Mouse (Mus musculus) cerebral cortex, adult 2 months (tissue): ENCODE results near the gene Igsf9.

ENCODE experiments used
- WGBS: fragments of 180-500 bp; shearing (Covaris S2); methylation state at CpG from one replicate; pipeline ENCODE4 v1.1.7; 2018; 5-methylcytosine and 5-hydroxymethylcytosine counted together

Igsf9 gene

DNA sequence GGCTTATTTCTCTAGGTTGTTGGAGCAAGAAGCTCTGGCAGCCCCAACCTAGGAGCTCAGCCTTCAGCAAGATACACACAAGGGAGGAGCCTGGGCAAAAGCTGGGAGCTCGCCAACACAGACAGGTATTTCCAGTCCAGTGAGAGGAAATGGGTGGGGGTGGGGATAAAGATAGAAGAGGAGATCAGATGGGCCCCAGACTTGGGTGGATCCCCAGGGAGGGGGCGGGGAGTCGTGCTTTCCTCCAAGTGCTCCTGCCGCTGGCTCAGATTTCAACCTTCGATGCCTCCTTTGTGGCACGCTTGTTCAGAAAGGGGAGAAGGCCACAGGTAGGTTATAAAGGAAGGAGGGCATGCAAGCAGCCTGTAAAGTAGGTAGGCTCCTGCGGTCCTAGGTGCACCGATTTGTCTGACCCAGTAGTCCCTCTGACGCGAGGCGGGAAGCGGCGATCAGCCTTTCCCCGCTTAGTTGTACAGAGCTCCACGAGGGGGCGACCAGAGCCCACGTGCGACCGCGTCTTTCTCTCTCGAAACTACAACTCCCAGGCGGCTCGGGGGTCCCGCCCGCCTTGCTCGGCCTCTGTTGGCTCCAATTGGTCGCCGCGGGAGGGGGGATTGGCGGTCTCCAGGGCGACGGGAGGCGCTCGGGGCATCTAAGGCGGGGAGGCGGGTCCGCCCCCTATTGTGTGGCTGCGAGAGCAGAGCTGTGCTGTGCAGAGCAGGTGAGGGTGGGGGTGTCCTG lies at the start of gene Igsf9:
Gene Igsf9 (plus strand): TSS at position 249 of the 741 bp plus-strand sequence.
- WGBS, result under 1% methylated on average over 38 of the region's 38 CpGs

DNA sequence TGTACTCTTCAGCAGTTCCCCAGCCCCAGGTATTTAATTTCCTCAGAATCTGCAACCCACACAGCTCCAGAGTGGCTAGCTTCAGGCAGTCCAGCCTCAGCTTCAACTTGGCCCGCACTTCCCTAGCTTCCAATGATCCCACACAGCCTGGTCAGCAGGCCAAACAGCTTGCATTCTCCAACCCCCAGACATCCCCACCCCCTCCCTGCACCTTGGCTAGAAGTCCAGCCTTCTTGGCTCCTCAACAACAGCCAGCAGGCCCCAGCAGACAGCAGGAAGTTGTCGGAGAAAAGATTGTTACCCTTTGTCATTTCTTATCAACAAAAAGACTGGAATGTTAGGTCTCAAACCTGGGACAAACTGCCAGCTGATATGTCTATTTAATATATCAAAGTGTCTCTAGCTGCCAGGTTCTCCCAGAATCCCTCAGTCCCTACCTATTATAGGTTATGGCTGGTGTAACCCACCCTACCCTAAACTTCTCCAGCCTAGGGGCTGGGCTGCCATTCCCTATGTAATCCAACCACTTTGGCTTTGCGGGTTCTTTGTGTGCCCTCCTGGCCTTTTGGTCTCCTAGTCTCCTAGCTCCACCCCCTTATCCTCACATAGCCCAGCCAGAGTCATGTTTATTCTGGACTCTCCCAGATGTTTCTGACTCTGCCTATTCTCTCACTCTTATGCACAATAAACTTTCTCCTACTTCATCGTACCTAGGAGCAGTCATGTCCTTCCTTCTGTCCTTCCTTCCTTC lies 49.6 kb upstream of the Igsf9 start:
- 55% methylated on average over 4 of the region's 4 CpGs for whole genome bisulfite sequencing

DNA sequence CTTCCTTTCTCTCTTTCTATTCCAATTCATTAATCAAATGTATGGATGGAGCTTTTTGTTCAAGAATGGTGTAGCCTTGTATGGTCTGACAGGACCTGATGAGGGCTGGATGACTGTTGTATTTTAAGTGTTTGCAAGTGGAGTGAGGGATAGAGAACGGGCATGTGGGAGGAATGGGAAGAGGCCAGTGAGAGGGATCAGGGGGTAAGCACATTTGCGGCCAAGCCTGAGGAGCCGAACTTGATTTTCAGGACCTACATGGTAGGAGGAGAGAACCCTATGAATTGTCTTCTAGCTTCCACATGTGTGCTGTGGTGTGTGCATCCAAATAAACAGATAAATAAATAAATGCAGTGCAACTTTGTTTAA lies 49.0 kb upstream of the Igsf9 start:
- WGBS, result 89% methylated on average over 3 of the region's 3 CpGs

DNA sequence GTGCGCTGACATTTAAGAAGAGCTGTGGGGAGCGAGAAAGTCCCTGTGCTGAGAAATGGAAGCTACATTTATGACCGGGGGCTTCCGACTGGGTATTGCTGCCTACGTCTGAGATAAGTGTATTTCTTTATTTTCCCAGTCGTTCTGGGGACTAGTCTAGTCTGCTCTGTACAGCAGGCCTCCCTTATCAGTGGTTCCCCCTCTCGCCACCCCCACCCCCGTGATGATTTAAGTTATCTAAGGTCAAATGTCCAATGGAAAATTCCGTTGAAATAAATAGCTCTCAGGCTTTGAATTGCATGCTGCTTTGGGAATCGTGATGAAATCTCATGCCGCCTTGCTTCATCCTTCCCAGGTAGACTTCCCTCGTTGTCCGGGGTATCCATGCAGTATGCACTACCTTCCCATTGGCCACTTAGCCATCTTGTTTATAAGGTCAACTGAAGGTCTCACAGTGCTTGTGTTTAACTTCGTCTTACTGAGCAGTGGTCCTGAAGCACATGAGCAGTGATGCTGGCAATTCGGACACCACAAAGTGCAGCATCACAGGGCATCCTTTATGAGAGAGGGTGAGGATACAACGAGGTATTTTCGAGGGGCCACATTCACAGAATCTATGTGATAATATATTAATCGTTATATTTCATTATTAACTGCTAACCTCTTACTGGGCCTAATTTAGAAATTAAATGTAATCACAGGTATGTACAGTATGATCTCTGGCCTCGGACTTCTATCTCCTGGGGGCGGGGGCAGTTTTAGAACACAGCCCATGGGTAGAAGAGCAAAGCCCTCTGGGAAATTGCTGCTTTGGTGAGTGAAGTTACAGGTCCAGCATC lies 48.4 kb upstream of the Igsf9 start:
- 89% methylated on average over 20 of the region's 20 CpGs for WGBS

DNA sequence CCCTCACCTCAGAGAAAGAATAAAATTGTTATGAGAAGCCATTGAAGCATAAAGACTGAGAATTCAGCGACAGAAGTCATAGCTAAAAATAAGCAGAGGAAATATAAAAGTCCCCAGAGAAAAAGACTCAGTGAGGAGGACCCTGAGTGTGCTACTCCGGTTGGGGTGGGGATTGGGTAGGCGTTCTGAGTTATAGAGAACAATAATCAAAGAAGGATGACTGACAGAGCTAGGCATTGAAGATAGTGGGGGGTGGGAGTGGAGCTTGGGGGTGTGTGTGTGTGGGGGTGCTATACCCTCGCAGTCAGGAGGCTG lies 47.8 kb upstream of the Igsf9 start:
- WGBS, result 53% methylated on average over 4 of the region's 4 CpGs

DNA sequence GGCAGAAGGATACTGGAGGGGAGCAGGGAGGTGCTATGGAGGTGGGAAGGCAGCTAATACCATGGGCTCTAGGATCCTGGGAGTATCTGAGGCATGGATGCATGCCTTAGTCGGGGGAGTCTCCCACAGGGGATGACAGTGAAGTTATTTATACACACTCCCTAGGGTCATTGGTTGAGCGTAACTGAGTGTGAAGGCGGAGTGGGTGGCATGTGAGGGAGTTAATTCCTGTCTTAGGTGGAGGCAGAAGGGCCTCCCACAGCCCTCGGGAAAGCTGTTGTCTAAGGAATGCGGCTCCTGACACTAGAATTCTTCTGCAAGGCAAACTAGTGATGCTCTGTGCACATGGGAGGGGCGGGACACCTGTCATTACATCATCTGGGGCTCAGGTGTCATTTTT lies 44.8 kb upstream of the Igsf9 start:
- WGBS, result 53% methylated on average over 6 of the region's 6 CpGs

DNA sequence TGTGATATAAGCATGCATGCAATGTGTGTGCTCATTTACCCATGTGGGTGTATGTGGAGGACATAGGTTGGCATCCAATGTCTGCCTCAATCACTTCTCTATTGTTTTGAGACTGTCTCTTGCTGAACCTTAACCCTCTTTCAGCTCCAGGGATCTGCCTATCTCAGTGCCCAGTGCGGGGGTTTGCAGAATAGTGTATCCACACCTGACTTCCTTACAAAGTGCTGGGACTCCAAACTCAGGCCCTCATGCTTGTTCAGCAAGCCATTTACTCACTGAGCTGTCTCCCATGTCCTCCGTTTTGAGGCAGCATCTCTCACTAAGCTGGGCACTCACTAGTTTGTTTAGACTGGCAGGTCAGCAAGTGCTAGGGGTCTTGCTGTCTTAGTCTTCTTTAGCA lies 43.0 kb upstream of the Igsf9 start:
- WGBS, result 87% methylated on average over 2 of the region's 2 CpGs

DNA sequence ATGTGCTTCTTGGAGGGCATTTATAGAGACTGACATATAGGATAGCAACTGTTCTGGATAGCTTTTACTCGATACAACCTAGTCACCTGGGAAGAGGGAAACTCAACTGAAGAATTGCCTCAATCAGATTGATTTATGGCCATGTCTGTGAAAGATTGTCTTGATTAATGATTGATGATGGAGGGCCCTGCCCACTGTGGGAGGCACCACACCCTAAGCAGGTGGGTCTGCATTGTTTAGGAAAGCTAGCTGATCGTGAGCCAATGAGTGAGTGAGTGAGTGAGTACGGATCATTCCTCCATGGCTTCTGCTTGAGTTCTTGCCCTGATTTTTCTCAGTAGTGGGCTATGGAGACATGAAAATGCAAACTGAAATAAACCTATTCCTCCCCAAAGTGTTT lies 41.1 kb upstream of the Igsf9 start:
- 90% methylated on average over 3 of the region's 3 CpGs for WGBS

DNA sequence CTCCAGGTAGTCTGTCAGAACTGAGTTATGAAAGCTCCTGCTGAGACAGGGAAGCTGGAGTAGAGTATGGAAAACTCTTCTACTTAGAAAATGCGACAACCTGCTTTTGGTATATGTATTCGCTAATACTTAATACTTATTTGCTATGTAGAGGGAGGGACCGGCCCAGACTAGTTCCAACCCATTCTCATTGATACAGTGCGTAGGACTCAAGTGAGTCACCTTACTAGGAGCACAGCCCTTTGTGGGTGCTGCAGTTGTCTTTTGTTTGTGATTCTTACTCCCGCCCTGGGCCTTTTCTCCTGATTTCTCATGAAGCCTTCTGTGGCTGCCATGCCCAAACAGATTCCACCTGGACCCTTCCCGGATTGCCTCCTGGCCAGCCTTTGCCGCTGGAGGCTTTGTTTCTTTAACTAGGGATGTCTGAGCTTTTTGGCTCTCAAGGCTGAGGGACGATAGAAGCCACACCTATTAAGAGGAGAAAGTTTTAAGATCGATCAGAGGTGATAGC lies 39.6 kb upstream of the Igsf9 start:
- WGBS, result 91% methylated on average over 9 of the region's 9 CpGs

DNA sequence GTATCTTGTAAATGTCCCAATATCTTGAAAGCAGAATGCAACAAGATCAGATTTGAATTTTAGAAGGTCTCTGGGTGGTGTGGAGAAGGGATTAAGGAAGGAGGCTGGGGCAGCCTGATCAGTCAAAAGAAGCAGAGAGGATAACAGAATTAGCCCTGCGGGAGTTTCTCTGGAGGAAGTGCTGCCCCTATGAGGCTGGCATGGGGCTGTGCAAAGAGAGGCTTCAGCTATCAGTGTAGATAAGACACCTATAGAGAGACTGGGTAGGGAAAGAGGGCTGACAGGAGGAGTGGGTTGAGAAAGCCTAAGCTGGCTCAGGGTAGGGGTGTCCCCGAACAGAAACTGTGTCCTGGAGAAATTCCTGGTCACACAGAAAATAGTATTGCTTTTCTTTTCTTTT lies 31.4 kb upstream of the Igsf9 start:
- WGBS, result 56% methylated on average over 2 of the region's 2 CpGs

DNA sequence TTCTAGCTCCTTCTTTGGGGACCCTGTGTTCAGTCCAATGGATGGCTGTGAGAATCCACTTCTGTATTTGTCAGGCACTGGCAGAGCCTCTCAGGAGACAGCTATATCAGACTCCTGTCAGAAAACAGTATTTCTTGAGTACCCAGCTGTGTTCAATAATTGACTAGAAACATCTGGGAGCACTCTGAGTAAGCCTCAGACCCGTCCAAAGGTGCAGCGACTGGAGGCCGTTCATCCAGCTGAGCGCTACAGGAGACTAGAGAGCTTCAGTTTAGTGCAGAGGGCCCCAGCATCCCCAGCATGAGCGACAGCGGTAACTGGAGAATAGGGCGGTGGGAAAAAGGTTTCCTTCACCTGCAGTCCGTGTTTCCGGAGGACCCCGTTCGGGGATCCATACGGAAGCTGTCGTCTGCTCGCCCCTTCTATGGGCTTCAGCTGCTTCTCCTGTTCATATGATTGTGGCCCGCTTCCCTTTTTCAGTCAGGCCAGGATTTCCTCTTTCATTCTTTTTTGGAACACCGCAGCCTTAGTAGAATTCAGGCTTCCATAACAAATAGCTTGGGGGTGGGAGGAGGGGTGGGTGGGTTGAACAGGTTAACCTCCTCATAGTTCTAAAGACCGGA lies 30.6 kb upstream of the Igsf9 start:
- WGBS, result 55% methylated on average over 17 of the region's 17 CpGs

DNA sequence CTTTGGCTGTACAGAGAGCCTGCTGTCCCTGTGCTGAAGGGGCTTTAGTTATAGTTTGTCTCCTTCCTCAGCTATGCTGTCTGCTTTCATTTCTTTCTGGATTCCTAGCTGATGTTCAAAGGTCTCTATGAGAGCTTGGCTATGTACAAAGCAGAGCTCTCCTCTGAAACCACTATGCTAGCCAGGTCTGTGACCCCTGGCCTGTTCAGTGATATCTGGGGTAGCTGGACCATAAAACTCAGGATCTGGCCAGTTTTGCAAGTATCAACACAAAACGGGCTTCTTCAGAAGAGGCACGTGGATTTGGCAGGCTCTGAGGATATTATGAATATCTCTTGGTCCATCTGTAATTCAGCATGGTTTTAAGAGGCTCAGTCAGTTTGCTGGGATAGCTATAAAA lies 28.7 kb upstream of the Igsf9 start:
- 72% methylated on average over 2 of the region's 2 CpGs for WGBS

DNA sequence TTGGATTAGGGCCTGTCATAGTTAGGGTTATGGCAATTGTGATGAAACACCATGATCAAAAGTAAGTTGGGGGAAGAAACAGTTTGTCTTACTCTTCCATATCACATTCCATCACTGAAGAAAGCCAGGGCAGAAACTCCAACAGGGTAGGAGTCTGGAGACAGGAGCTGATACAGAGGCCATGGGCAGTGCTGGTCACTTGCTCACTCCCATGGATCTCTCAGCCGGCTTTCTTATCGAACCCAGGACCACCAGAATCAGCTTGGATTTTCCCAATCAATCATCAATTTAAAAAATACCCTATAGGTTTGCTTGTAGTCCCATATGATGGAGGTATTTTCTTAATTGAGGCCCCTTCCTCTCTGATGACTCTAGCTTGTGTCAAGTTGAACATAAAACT lies 27.8 kb upstream of the Igsf9 start:
- WGBS, result 97% methylated on average over 2 of the region's 2 CpGs

DNA sequence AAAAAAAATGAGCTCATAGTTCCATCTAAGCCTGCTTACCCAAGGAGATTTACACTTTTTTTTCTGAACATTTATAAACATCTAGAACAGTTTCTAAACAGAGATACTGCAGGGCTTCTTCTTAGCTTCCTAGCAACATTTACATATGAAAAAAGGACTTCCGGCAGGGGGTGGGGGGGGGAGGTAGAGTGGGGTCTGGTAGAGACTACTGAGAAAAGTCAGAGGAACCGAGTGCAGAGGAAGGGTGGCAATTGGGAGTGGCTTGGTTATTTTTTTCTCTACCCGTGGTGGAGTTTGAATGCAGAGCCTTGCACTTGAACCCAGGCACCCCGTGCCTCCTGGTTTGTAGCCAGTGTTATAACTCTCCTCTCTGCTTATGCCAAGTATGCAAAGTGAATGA lies 26.2 kb upstream of the Igsf9 start:
- WGBS, result 19% methylated on average over 4 of the region's 4 CpGs

DNA sequence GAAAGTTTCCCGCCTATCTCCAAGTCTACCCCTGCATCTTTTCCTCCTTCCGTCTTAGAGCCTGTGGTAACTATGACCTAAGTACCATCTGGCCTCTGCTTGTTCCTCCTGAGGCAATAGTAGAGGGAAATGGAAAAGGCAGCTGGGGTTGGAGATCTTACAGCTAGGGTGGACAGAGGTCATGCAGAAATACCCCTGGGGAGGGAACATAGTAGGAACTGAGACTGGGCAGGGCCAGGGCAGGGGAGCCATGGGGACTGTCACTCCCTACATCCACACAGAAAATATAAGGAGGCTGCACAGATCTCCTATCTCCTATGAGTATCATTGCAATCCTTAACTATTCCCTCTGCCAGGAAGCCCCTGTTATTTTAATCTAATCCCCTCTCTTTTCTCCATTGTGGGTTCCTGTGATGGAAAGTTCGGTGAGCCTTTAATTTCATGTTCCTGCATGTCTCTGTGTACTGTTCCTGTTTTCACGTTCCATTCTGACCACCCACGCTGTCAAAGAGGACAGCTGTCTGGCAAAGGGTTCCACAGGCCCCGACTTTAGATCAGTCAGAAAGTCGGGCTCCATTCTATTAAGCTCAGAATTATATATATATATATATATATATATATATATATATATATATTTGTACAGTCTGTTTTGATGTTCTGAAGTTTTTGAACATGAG lies 25.4 kb upstream of the Igsf9 start:
- WGBS, result 60% methylated on average over 7 of the region's 7 CpGs

DNA sequence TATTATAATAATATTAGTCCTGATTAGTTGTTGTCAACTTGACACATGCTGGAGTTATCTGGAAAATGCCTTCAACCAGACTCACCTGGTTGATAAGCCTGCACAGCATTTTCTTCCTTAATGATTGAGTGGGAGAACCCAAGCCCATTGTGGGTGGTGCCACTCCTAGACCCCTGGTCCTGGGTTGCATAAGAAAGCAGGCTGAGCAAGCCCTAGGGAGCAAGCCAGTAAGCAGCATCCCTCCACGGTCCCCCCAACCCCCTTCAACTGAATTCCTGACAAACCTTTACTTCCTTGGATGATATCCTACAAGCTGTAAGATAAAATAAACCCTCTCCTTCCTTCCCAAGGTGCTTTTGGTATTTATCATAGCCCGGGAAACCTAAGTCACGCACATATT lies 24.4 kb upstream of the Igsf9 start:
- WGBS, result 90% methylated on average over 3 of the region's 3 CpGs

DNA sequence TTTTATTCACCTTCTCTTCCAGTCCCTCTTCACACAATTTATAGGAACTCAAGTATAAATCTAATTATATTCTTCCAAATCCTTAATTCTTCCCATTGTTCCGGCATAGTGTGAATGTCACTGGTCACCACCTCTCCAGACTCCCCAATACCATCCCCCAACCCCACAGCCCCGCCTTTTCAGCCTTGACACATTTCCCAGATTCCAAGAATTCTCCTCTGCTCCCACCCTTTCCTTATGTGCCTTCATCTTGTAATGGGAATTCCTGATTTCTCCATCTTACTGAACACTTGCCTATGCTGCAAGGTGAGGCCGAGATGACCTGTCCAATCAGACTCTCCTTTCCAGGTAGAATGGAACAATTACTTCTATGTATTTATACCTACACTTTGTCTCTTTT lies 23.5 kb upstream of the Igsf9 start:
- 86% methylated on average over 3 of the region's 3 CpGs for WGBS

DNA sequence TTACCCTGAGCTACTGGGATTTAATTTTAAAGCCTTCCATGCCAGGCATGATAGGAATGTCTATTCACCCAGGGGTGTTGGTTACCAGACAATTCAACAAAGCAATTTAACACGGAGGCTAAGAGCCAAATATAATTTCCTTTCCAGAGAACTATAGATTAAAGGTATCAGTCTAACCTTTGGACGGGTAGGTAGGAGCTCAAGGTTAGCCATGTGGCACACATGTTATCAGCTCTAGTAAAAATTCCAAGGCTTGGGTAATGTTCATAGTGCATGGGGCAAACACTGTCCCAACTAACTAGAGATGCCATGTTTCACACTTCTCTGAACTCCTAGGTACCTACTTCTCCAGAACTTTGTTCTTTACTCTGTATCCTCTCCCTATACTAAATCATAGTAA lies 20.0 kb upstream of the Igsf9 start:
- WGBS, result 75% methylated on average over 2 of the region's 2 CpGs

DNA sequence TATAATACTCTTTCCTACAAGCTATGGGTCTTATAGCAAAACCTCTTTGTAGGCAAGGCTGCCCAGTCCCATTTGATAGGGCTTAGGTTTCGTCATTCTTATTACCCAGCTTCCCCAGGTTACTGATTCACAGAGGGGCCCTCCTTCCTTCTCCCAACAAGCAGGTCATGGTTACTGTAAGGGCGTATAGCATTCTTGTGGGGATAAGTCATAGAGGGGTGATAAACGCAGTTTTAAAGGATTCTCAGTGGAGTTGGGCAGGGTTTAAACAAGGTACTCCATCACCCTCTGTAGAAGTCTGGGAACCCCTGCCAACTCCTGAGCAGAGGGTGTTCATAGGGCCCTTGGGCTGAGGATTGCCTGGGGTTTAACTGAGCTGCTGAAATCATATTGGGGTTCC lies 19.1 kb upstream of the Igsf9 start:
- WGBS, result 85% methylated on average over 3 of the region's 3 CpGs

DNA sequence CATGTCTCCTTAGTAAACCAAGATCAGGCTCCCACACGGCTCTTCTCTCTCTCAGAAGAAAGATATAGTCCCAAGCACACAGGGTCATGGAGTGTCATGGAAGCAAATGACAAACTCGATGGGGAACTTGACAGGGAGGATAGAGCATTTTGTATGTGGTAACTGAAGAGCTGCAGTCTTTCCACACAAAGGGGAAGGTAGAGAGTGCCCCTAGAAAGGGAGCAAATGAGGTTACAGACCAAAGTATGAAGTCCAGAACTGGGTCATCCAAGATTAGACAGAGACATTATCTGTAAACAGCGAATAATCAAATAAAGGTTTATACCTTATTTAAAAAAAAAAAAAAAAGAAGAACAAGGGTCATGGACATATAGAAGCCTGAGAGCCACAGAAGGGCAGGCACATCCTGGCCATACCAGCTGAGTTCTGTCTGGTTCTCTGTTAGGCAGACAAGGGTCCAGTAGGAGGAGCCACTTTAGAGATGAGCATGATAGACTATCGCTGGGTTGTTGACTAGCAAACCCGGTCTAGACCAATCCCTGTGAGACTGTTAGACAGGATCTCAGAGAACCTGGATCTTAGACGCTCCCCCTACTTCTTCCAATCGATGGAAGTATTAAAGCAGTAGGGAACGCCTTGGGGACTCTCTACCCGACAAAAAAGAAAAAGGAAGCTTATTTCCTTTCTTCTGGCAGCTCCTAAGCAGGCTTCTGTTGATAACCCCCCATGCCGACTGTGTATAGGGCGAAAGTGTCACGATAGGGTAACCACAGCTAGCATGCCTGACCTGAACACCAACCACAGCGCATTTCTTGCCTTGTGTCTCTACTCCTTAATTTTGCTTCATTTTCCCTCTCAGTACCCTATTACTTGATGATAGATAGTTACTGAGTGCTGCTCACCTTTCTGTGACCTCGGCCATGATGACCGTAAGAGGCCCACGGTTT lies 17.9 kb upstream of the Igsf9 start:
- WGBS, result 87% methylated on average over 16 of the region's 16 CpGs
